Mouse (Mus musculus) natural killer cell, adult 2 months (primary cell): Measurements from ENCODE around the gene Prkcsh.

Experiments
- DNase-seq, 2 experiments: peaks; one replicate each; pipeline ENCODE4 v3.0.0; 2022; ENCODE audit warnings: low spot score in 2 of 2

Prkcsh gene

GRCm38 (mm10) chr9:21987592-21988342, 14.8 kb upstream of the Prkcsh start:
- DNase-seq = no peak

- DNase-seq = no peak
Measured at GRCm38 (mm10) chr9:21988421-21989101, 14.0 kb upstream of the Prkcsh start.

GRCm38 (mm10) chr9:21989230-21990110, 13.1 kb upstream of the Prkcsh start, which contains the start of gene Rgl3:
Gene Rgl3, minus strand, starts transcription at chr9:21989446.
- no peak for DNase-seq

- DNase-seq = no peak
Measured at GRCm38 (mm10) chr9:21992227-21992626, 10.4 kb upstream of the Prkcsh start.

GRCm38 (mm10) chr9:21996178-21996867, 6.3 kb upstream of the Prkcsh start:
- no peak for DNase-seq

GRCm38 (mm10) chr9:22000296-22000695, 2.3 kb upstream of the Prkcsh start:
- DNase-seq = no peak

GRCm38 (mm10) chr9:22001633-22002032, 973 bp upstream of the Prkcsh start:
- no peak for DNase-seq

- DNase-seq = no peak
Measured at GRCm38 (mm10) chr9:22003163-22003554, 553 bp downstream of the Prkcsh start.

GRCm38 (mm10) chr9:22004546-22004945, 1.9 kb downstream of the Prkcsh start:
- DNase-seq = no peak

GRCm38 (mm10) chr9:22011055-22011454, 8.4 kb downstream of the Prkcsh start:
- no peak for DNase-seq

GRCm38 (mm10) chr9:22012731-22013130, 10.1 kb downstream of the Prkcsh start:
- DNase-seq = no peak

GRCm38 (mm10) chr9:22016245-22016644, 13.6 kb downstream of the Prkcsh start:
- no peak for DNase-seq

- DNase-seq = no peak
Measured at GRCm38 (mm10) chr9:22017208-22017825, 14.7 kb downstream of the Prkcsh start.

- DNase-seq = no peak
Measured at GRCm38 (mm10) chr9:22024592-22024991, 22.0 kb downstream of the Prkcsh start.

- no peak for DNase-seq
Measured at GRCm38 (mm10) chr9:22028467-22028866, 25.9 kb downstream of the Prkcsh start.

- no peak for DNase-seq
Measured at GRCm38 (mm10) chr9:22030386-22030785, 27.8 kb downstream of the Prkcsh start.

- DNase-seq = no peak
Measured at GRCm38 (mm10) chr9:22035300-22036044, 32.9 kb downstream of the Prkcsh start.

- no peak for DNase-seq
Measured at GRCm38 (mm10) chr9:22037826-22038225, 35.2 kb downstream of the Prkcsh start.

GRCm38 (mm10) chr9:22041832-22042231, 39.2 kb downstream of the Prkcsh start:
- DNase-seq = no peak

GRCm38 (mm10) chr9:22047329-22047728, 44.7 kb downstream of the Prkcsh start:
- DNase-seq = no peak
